Mouse (Mus musculus): ENCODE measurements around the gene Samd14. TPM values are rescaled to one million over a fixed set of nuclear protein-coding genes. Genes with fewer than 3 reads are reported as not detected.

Gene Samd14
- polyA plus RNA-seq, 1 experiment from 2014 or later, result 13.4 TPM

DNA sequence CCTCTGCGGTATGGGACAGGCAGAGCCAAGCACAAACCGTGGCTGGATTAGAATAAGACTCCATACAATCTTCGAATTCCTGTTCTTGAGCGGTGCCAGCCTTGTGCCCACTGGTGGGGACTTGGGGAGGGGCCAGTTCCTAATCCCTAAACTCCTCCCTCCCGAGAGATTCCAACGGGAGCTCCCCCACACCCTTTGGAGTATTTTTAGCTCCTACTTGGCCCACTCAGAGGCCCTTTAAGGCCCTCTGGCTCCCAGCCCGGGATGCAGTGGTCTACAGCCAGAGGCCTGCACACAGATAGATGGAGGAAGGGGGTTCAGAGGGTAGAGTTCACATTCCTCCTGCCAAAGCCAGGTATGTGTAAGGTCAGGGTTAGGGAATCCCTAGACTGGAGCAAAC, 61.6 kb downstream of the Samd14 start:
- H3K4me3 ChIP-seq (ENCODE audit: low read length), result no peak overlapping the region
- H3K4me1 ChIP-seq (replicated peaks; ENCODE audit: control insufficient read depth, insufficient read depth, low read length), result peaks cover 71% of the 10 kb centered on the region
- H3K9ac ChIP-seq (ENCODE audit: low read length), result no peak overlapping the region
- peak overlapping the region; percentile 95 for H3K27ac ChIP-seq (ENCODE audit: low read length)
- H3K27me3 ChIP-seq (ENCODE audit: control insufficient read depth, insufficient read depth, low read depth, low read length), result peaks cover 9% of the 10 kb centered on the region; the same call in 1 of the 2 replicates
- peak overlapping the region; percentile 21; the same call in 1 of the 2 replicates for H3K4me2 ChIP-seq (ENCODE audit: low read depth, low read length)
- peak; percentile 75 for ATAC-seq (ENCODE audit: low read depth)
- no peaks in the 10 kb centered on the region for H3K9me3 ChIP-seq (ENCODE audit: control insufficient read depth, low read length)
- H3K36me3 ChIP-seq (ENCODE audit: control insufficient read depth, insufficient read depth, low read length), result peaks cover 2% of the 10 kb centered on the region; the same call in 1 of the 2 replicates
- WGBS, result 18% methylated on average over 7 of the region's 7 CpGs

DNA sequence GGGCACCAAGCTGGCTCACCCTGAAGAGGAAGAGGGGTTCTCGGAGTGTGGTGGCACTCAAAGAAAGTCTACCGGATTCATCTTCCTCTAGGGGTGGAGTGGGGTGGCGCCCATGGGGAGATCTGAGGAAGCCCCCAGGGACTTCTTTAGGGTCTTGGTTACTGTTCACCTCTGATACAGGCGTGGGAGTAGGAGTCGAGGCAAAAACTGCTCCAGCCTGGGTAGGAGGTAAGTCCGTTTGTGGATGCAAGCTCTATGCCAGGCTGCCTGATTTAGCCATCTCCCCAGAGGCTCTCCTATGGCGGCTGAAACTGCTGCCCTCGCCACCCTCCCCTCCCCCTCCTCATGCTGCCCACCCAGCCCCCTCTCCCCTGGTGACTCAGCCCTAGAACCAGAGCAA, 62.5 kb downstream of the Samd14 start:
- Histone ChIP-seq H3K4me2 (ENCODE audit: low read depth, low read length) (no peak overlapping the region), H3K27ac (ENCODE audit: low read length) (peak overlapping the region; percentile 95), H3K4me1 (replicated peaks; ENCODE audit: control insufficient read depth, insufficient read depth, low read length) (peaks cover 71% of the 10 kb centered on the region), H3K36me3 (ENCODE audit: control insufficient read depth, insufficient read depth, low read length) (peaks cover 2% of the 10 kb centered on the region; the same call in 1 of the 2 replicates), H3K27me3 (ENCODE audit: control insufficient read depth, insufficient read depth, low read depth, low read length) (peaks cover 14% of the 10 kb centered on the region), H3K9ac (ENCODE audit: low read length) (no peak overlapping the region), H3K9me3 (ENCODE audit: control insufficient read depth, low read length) (no peaks in the 10 kb centered on the region), H3K4me3 (ENCODE audit: low read length) (no peak overlapping the region)
- no peak for ATAC-seq (ENCODE audit: low read depth)
- WGBS, result 73% methylated on average over 8 of the region's 8 CpGs

- no peaks in the 10 kb centered on the region for H3K9me3 ChIP-seq (ENCODE audit: control insufficient read depth, low read length)
- peaks cover 72% of the 10 kb centered on the region for H3K4me1 ChIP-seq (replicated peaks; ENCODE audit: control insufficient read depth, insufficient read depth, low read length)
- peak overlapping the region; percentile 95 for H3K27ac ChIP-seq (ENCODE audit: low read length)
- WGBS, result 47% methylated on average over 5 of the region's 5 CpGs
- H3K4me2 ChIP-seq (ENCODE audit: low read depth, low read length), result no peak overlapping the region
- no peaks in the 10 kb centered on the region for H3K36me3 ChIP-seq (ENCODE audit: control insufficient read depth, insufficient read depth, low read length)
- H3K27me3 ChIP-seq (ENCODE audit: control insufficient read depth, insufficient read depth, low read depth, low read length), result peaks cover 14% of the 10 kb centered on the region
- H3K4me3 ChIP-seq (ENCODE audit: low read length), result no peak overlapping the region
- H3K9ac ChIP-seq (ENCODE audit: low read length), result no peak overlapping the region
- ATAC-seq (ENCODE audit: low read depth), result no peak
Observed at GRCm38 (mm10) chr11:95072804-95073203, 63.1 kb downstream of the Samd14 start.

DNA sequence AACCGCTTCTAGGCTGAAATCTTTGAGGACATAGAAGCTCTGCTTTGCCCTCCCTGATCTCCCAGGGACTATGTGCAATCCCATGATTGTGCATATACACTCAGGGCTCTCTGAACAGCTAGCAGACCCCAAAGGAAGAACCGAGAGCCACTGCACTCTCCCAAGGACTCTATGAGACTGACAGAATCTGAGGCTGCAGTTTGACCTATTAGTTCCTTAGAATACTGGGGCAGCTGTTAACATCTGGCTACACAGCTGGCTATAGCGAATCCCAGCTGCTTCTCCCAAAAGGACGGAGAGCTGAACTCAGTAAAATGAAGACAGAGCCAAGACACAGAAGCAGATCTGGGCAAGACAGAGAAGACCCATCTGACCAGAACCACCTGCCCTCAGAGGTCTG, 64.2 kb downstream of the Samd14 start:
- H3K4me3 ChIP-seq (ENCODE audit: low read length), result no peak overlapping the region
- no peak overlapping the region for H3K27ac ChIP-seq (ENCODE audit: low read length)
- H3K4me2 ChIP-seq (ENCODE audit: low read depth, low read length), result peak overlapping the region; percentile 77; the same call in 1 of the 2 replicates
- no peaks in the 10 kb centered on the region for H3K36me3 ChIP-seq (ENCODE audit: control insufficient read depth, insufficient read depth, low read length)
- WGBS, result 56% methylated on average over 4 of the region's 4 CpGs
- peaks cover 14% of the 10 kb centered on the region for H3K27me3 ChIP-seq (ENCODE audit: control insufficient read depth, insufficient read depth, low read depth, low read length)
- H3K9me3 ChIP-seq (ENCODE audit: control insufficient read depth, low read length), result no peaks in the 10 kb centered on the region
- H3K4me1 ChIP-seq (replicated peaks; ENCODE audit: control insufficient read depth, insufficient read depth, low read length), result peaks cover 76% of the 10 kb centered on the region
- no peak for ATAC-seq (ENCODE audit: low read depth)
- no peak overlapping the region for H3K9ac ChIP-seq (ENCODE audit: low read length)

GRCm38 (mm10) chr11:95074694-95075093, 65.0 kb downstream of the Samd14 start:
- peak overlapping the region; percentile 36; the same call in 1 of the 2 replicates for H3K9ac ChIP-seq (ENCODE audit: low read length)
- H3K36me3 ChIP-seq (ENCODE audit: control insufficient read depth, insufficient read depth, low read length), result no peaks in the 10 kb centered on the region
- peak overlapping the region; percentile 94 for H3K27ac ChIP-seq (ENCODE audit: low read length)
- H3K4me1 ChIP-seq (replicated peaks; ENCODE audit: control insufficient read depth, insufficient read depth, low read length), result peaks cover 76% of the 10 kb centered on the region
- peak overlapping the region; percentile 68 for H3K4me3 ChIP-seq (ENCODE audit: low read length)
- peaks cover 14% of the 10 kb centered on the region for H3K27me3 ChIP-seq (ENCODE audit: control insufficient read depth, insufficient read depth, low read depth, low read length)
- H3K9me3 ChIP-seq (ENCODE audit: control insufficient read depth, low read length), result no peaks in the 10 kb centered on the region
- H3K4me2 ChIP-seq (ENCODE audit: low read depth, low read length), result peak overlapping the region; percentile 77
- ATAC-seq (ENCODE audit: low read depth), result no peak
- 41% methylated on average over 4 of the region's 4 CpGs for WGBS

GRCm38 (mm10) chr11:95075197-95076040, 65.7 kb downstream of the Samd14 start:
- Histone ChIP-seq H3K27me3 (ENCODE audit: control insufficient read depth, insufficient read depth, low read depth, low read length) (peaks cover 14% of the 10 kb centered on the region), H3K4me2 (ENCODE audit: low read depth, low read length) (peak overlapping the region; percentile 77), H3K27ac (ENCODE audit: low read length) (peak overlapping the region; percentile 94), H3K9me3 (ENCODE audit: control insufficient read depth, low read length) (no peaks in the 10 kb centered on the region), H3K36me3 (ENCODE audit: control insufficient read depth, insufficient read depth, low read length) (no peaks in the 10 kb centered on the region), H3K4me1 (replicated peaks; ENCODE audit: control insufficient read depth, insufficient read depth, low read length) (peaks cover 76% of the 10 kb centered on the region), H3K9ac (ENCODE audit: low read length) (peak overlapping the region; percentile 77), H3K4me3 (ENCODE audit: low read length) (peak overlapping the region; percentile 68)
- ATAC-seq (ENCODE audit: low read depth), result no peak
- WGBS, result 3% methylated on average over 19 of the region's 19 CpGs

Other genes starting within 250 kb of the Samd14 start
- not detected in 2 replicates for gene Tmem92, start 227.2 kb upstream of the Samd14 start, polyA plus RNA-seq (2015; fragmentation: Nextera tagmentation; extraction: Ambion mirVana)
- 1,180 and 1,421 TPM in 2 replicates for gene Col1a1, start 73.7 kb upstream of the Samd14 start, polyA plus RNA-seq (2015; fragmentation: Nextera tagmentation; extraction: Ambion mirVana)
- not detected in 2 replicates for gene Hils1, start 42.3 kb upstream of the Samd14 start, polyA plus RNA-seq (2015; fragmentation: Nextera tagmentation; extraction: Ambion mirVana)
- gene Sgca, start 33.6 kb upstream of the Samd14 start, polyA plus RNA-seq (2015; fragmentation: Nextera tagmentation; extraction: Ambion mirVana), result 1.3 and 1.4 TPM in 2 replicates
- 8.2 and 8.3 TPM in 2 replicates for gene Ppp1r9b, start 18.8 kb upstream of the Samd14 start, polyA plus RNA-seq (2015; fragmentation: Nextera tagmentation; extraction: Ambion mirVana)
- 37.3 and 43.3 TPM in 2 replicates for gene Pdk2, start 31.5 kb downstream of the Samd14 start, polyA plus RNA-seq (2015; fragmentation: Nextera tagmentation; extraction: Ambion mirVana)
- 23.3 and 25.8 TPM in 2 replicates for gene Itga3, start 66.9 kb downstream of the Samd14 start, polyA plus RNA-seq (2015; fragmentation: Nextera tagmentation; extraction: Ambion mirVana)
- gene Dlx3, start 110.2 kb downstream of the Samd14 start, polyA plus RNA-seq (2015; fragmentation: Nextera tagmentation; extraction: Ambion mirVana), result 0.31 and 0.77 TPM in 2 replicates
- gene Dlx4, start 136.4 kb downstream of the Samd14 start, polyA plus RNA-seq (2015; fragmentation: Nextera tagmentation; extraction: Ambion mirVana), result 1.0 and 1.3 TPM in 2 replicates

Measured in lung, embryonic 16.5 days (tissue).